Mouse (Mus musculus): Measurements from ENCODE around the gene Lax1.

- no peak for TF ChIP-seq CTCF (IDR thresholded peaks at IDR 0.05; ENCODE audit: low read depth)
- no peak for TF ChIP-seq EP300 (IDR thresholded peaks at IDR 0.05; ENCODE audit: low read depth)
Measured at GRCm38 (mm10) chr1:133685749-133686519, 4.0 kb downstream of the Lax1 start.
